Mouse (Mus musculus): ENCODE measurements at regions not wholly inside any gene's neighbourhood (a gene's known extent, or its start where the extent isn't known, plus 50 kb on each side); places are given as distances from the start of the nearest gene placed in this dataset.

DNA sequence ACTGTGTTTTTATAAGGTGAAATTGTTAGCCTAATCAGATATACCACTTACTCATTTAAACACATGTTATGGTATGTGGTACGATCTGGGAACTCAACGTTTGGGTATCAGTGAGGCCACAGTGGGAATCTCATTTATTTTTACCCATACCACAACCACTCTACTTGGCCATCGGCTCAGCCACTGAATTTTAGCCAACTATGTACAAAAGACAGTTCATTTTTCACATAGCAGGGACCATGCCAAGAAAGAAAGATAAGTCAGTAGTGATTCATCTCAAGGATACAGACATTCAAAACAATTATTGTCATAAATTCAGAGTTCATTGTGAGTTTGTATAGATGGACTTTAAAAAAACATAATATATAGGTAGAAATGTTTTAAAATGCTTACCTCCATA, 634.7 kb upstream of the Adgrl2 start:
- Histone ChIP-seq H3K36me3 (ENCODE audit: control insufficient read depth, insufficient read depth, low read length) (no peaks in the 10 kb centered on the region), H3K27me3 (ENCODE audit: control insufficient read depth, insufficient read depth, low read length) (no peaks in the 10 kb centered on the region), H3K4me3 (ENCODE audit: control insufficient read depth, insufficient read depth, low read length) (no peak overlapping the region), H3K27ac (ENCODE audit: control insufficient read depth, insufficient read depth, low read length) (no peak overlapping the region), H3K4me1 (replicated peaks; ENCODE audit: control insufficient read depth, insufficient read depth, low read length) (no peaks in the 10 kb centered on the region)
- TF ChIP-seq CTCF (IDR thresholded peaks at IDR 0.05; ENCODE audit: borderline replicate concordance, control insufficient read depth, extremely low read depth, insufficient read depth, low read length, poor library complexity) (no peak), POLR2A (IDR thresholded peaks at IDR 0.05; ENCODE audit: control insufficient read depth, extremely low read depth, insufficient read depth, low read length, poor library complexity) (no peak)
- no peak for DNase-seq
- WGBS = 82% methylated on average over 3 of the region's 3 CpGs

DNA sequence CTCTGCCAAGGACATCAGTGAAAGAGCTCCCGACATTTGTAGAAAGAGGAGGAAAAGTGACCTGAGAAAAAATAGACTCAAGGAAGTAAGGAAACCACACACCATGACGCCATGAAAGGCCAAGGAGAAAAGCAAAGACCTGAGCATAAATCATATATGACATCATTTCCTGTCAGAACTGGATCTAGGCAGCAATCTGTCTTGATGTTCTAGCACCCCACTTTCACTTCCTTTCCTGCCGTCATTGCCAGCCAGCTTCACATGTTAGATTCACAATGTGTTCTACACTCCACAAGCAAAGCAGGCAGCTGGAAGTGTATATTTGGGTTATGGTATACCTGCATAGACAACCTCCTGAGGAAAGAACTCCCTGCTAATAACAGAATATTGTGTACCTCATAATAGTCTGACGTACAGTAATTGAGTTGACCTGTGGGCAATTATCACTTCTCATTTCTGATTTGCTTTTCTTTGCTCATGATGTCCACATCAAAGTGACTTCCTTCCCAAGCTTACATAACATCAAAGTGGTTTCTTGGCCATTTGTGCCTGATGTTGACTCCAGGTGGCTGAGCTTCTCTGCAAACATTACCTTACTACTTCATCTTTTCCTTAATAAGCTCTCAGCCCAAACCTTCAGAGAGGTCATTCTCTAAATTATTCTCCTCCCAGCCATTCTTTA, 633.6 kb upstream of the Adgrl2 start:
- Histone ChIP-seq H3K27ac (ENCODE audit: control insufficient read depth, insufficient read depth, low read length) (no peak overlapping the region), H3K36me3 (ENCODE audit: control insufficient read depth, insufficient read depth, low read length) (no peaks in the 10 kb centered on the region), H3K4me3 (ENCODE audit: control insufficient read depth, insufficient read depth, low read length) (no peak overlapping the region), H3K27me3 (ENCODE audit: control insufficient read depth, insufficient read depth, low read length) (no peaks in the 10 kb centered on the region), H3K4me1 (replicated peaks; ENCODE audit: control insufficient read depth, insufficient read depth, low read length) (no peaks in the 10 kb centered on the region)
- TF ChIP-seq CTCF (IDR thresholded peaks at IDR 0.05; ENCODE audit: borderline replicate concordance, control insufficient read depth, extremely low read depth, insufficient read depth, low read length, poor library complexity) (no peak), POLR2A (IDR thresholded peaks at IDR 0.05; ENCODE audit: control insufficient read depth, extremely low read depth, insufficient read depth, low read length, poor library complexity) (no peak)
- WGBS = 17% methylated on average over 4 of the region's 4 CpGs
- DNase-seq = no peak

DNA sequence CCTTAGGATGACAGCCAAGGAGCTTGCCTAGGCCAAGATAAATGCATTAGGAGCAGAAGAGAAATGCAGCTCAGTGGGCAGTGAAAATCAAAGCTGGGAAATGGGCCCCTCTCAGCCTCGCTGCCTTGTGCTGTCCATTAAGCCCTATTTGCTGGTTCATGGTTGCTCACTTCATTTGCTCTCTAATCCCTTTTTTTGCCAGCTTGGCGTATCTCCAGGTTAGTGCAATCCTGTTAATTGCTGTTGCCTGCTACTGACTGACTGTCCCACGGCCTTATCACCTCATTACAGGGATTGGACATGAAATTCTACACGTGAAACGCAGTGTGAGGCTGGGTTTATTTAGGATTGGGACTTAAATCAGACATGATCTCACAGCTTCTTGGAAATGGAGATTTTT, 613.5 kb upstream of the Adgrl2 start:
- no peak overlapping the region for H3K27ac ChIP-seq (ENCODE audit: control insufficient read depth, insufficient read depth, low read length)
- H3K27me3 ChIP-seq (ENCODE audit: control insufficient read depth, insufficient read depth, low read length) = no peaks in the 10 kb centered on the region
- H3K4me3 ChIP-seq (ENCODE audit: control insufficient read depth, insufficient read depth, low read length) = no peak overlapping the region
- H3K36me3 ChIP-seq (ENCODE audit: control insufficient read depth, insufficient read depth, low read length) = no peaks in the 10 kb centered on the region
- 91% methylated on average over 5 of the region's 5 CpGs for WGBS
- no peak for DNase-seq
- no peaks in the 10 kb centered on the region for H3K4me1 ChIP-seq (replicated peaks; ENCODE audit: control insufficient read depth, insufficient read depth, low read length)
- TF ChIP-seq CTCF (IDR thresholded peaks at IDR 0.05; ENCODE audit: borderline replicate concordance, control insufficient read depth, extremely low read depth, insufficient read depth, low read length, poor library complexity) (no peak), POLR2A (IDR thresholded peaks at IDR 0.05; ENCODE audit: control insufficient read depth, extremely low read depth, insufficient read depth, low read length, poor library complexity) (no peak)

DNA sequence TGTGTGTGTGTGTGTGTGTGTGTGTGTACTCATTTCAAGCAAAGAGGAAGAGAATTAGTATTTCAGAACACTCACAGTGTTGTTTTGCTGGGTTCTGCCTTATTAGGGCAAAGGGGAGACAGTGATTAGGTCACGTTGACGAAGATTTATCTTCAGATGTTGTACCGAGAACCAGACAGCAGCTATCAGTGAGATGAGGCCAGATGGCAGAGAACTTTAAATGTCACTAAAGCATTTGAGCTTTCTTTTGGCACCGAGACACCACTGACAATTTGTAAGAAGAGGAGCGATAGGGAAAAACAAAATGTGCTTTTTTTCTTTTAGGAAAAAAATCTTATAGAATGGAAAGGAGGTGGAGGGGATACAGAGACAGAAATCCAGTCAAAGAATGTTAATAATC, 610.9 kb upstream of the Adgrl2 start:
- WGBS = 91% methylated on average over 5 of the region's 5 CpGs
- H3K36me3 ChIP-seq (ENCODE audit: control insufficient read depth, insufficient read depth, low read length) = no peaks in the 10 kb centered on the region
- TF ChIP-seq POLR2A (IDR thresholded peaks at IDR 0.05; ENCODE audit: control insufficient read depth, extremely low read depth, insufficient read depth, low read length, poor library complexity) = no peak
- no peak for TF ChIP-seq CTCF (IDR thresholded peaks at IDR 0.05; ENCODE audit: borderline replicate concordance, control insufficient read depth, extremely low read depth, insufficient read depth, low read length, poor library complexity)
- DNase-seq = no peak
- H3K27ac ChIP-seq (ENCODE audit: control insufficient read depth, insufficient read depth, low read length) = no peak overlapping the region
- H3K4me3 ChIP-seq (ENCODE audit: control insufficient read depth, insufficient read depth, low read length) = no peak overlapping the region
- H3K4me1 ChIP-seq (replicated peaks; ENCODE audit: control insufficient read depth, insufficient read depth, low read length) = no peaks in the 10 kb centered on the region
- H3K27me3 ChIP-seq (ENCODE audit: control insufficient read depth, insufficient read depth, low read length) = no peaks in the 10 kb centered on the region

DNA sequence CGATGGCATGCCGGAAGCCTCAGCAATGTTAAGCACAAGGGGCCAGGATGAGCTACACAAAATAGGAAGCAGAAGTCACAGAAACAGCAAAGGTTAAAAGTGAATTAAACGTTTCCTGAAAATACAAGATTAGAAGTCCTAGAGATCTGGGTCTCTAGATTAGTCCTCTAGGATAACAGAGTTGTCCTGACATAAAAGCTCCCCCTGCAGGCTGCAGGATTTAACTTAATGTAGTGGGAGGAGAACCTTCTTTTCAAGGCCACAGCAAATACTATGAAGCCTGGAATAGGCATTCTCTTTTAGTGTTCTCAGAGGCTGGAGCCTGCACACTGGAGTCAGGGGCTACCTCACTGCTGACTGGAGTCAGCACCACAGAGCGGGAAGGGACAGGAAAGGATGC, 604.1 kb upstream of the Adgrl2 start:
- TF ChIP-seq POLR2A (IDR thresholded peaks at IDR 0.05; ENCODE audit: control insufficient read depth, extremely low read depth, insufficient read depth, low read length, poor library complexity) = no peak
- TF ChIP-seq CTCF (IDR thresholded peaks at IDR 0.05; ENCODE audit: borderline replicate concordance, control insufficient read depth, extremely low read depth, insufficient read depth, low read length, poor library complexity) = no peak
- DNase-seq = peak; percentile 1

DNA sequence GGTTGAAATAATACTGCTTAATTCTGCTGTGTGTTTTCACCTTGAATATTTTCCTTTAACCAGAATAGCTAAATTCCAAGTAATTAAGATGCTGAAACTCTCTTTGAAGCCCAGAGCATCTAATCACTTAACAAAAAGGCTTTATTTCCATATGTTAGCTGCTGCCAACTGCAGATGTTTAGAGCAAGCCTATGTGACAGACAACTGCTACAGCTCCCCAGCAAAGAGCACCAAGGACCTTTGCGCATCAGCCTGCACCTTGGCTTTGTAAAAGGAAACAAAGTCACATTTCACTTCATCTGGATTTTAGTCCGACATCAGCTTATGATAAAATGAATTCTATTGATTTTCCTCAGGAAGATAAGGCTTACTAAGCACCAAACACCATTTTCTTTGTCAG, 595.4 kb upstream of the Adgrl2 start:
- no peaks in the 10 kb centered on the region for H3K27me3 ChIP-seq (ENCODE audit: control insufficient read depth, insufficient read depth, low read length)
- no peak for TF ChIP-seq POLR2A (IDR thresholded peaks at IDR 0.05; ENCODE audit: control insufficient read depth, extremely low read depth, insufficient read depth, low read length, poor library complexity)
- no peak for TF ChIP-seq CTCF (IDR thresholded peaks at IDR 0.05; ENCODE audit: borderline replicate concordance, control insufficient read depth, extremely low read depth, insufficient read depth, low read length, poor library complexity)
- no peaks in the 10 kb centered on the region for H3K4me1 ChIP-seq (replicated peaks; ENCODE audit: control insufficient read depth, insufficient read depth, low read length)
- H3K36me3 ChIP-seq (ENCODE audit: control insufficient read depth, insufficient read depth, low read length) = no peaks in the 10 kb centered on the region
- H3K4me3 ChIP-seq (ENCODE audit: control insufficient read depth, insufficient read depth, low read length) = no peak overlapping the region
- 90% methylated on average over 2 of the region's 2 CpGs for WGBS
- DNase-seq = no peak
- H3K27ac ChIP-seq (ENCODE audit: control insufficient read depth, insufficient read depth, low read length) = no peak overlapping the region

More for the DNA sequence above, 604.1 kb upstream of the Adgrl2 start:
- H3K4me1 ChIP-seq (replicated peaks; ENCODE audit: control insufficient read depth, insufficient read depth, low read length) = no peaks in the 10 kb centered on the region
- no peaks in the 10 kb centered on the region for H3K36me3 ChIP-seq (ENCODE audit: control insufficient read depth, insufficient read depth, low read length)
- no peak overlapping the region for H3K4me3 ChIP-seq (ENCODE audit: control insufficient read depth, insufficient read depth, low read length)
- no peak overlapping the region for H3K27ac ChIP-seq (ENCODE audit: control insufficient read depth, insufficient read depth, low read length)
- WGBS = 64% methylated on average over 4 of the region's 4 CpGs
- H3K27me3 ChIP-seq (ENCODE audit: control insufficient read depth, insufficient read depth, low read length) = no peaks in the 10 kb centered on the region

DNA sequence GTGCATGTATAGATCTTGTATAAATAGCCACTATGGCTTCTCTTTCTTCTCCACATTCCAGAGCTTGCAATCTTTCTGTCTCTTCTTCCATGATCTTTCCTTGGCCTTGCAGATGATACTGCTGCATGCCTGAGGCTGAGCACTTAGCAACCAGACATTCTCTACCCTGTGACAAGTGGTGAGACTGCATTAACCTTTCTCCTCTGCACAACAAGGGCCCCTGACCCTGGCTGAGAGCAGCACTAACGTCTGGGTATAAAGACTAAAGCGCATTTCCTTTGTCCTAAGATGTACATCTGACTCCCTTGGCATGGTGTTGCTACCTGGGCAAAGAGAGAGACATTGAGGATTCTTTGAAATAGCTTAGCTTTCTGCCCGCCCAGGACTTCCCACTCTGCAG, 590.8 kb upstream of the Adgrl2 start:
- TF ChIP-seq CTCF (IDR thresholded peaks at IDR 0.05; ENCODE audit: borderline replicate concordance, control insufficient read depth, extremely low read depth, insufficient read depth, low read length, poor library complexity) = no peak
- no peak for TF ChIP-seq POLR2A (IDR thresholded peaks at IDR 0.05; ENCODE audit: control insufficient read depth, extremely low read depth, insufficient read depth, low read length, poor library complexity)
- H3K4me3 ChIP-seq (ENCODE audit: control insufficient read depth, insufficient read depth, low read length) = no peak overlapping the region
- no peak for DNase-seq
- no peaks in the 10 kb centered on the region for H3K27me3 ChIP-seq (ENCODE audit: control insufficient read depth, insufficient read depth, low read length)
- 91% methylated on average over 3 of the region's 3 CpGs for whole genome bisulfite sequencing
- H3K27ac ChIP-seq (ENCODE audit: control insufficient read depth, insufficient read depth, low read length) = no peak overlapping the region
- no peaks in the 10 kb centered on the region for H3K4me1 ChIP-seq (replicated peaks; ENCODE audit: control insufficient read depth, insufficient read depth, low read length)
- no peaks in the 10 kb centered on the region for H3K36me3 ChIP-seq (ENCODE audit: control insufficient read depth, insufficient read depth, low read length)

All from thymus, adult 2 months (tissue).